Mouse (Mus musculus) myocyte (in vitro differentiated cells): ENCODE data around the gene Nup93.
A peak's percentile ranks its signal among the peaks of the same experiment; 100 is the strongest.

Experiments used
- CEBPB ChIP-seq: IDR thresholded peaks from 2 replicates; pipeline ENCODE4 v1.6.1; 2011; ENCODE audit warnings: mild to moderate bottlenecking, moderate library complexity; ENCODE audit not compliant: poor library complexity, insufficient read depth, severe bottlenecking
- E2F4 ChIP-seq: IDR thresholded peaks from one replicate; pipeline ENCODE4 v1.6.1; 2011; ENCODE audit warnings: mild to moderate bottlenecking, control low read depth, moderate library complexity; ENCODE audit not compliant: insufficient read depth
- MAX ChIP-seq: IDR thresholded peaks from one replicate; pipeline ENCODE4 v1.6.1; 2011; ENCODE audit warnings: low read depth, mild to moderate bottlenecking, control low read depth
- MYOD1 ChIP-seq, 3 experiments: IDR thresholded peaks; one replicate each; pipeline ENCODE4 v1.6.1; 2011; ENCODE audit warnings: control low read depth in 2 of 3, low read depth in 2 of 3, mild to moderate bottlenecking in 2 of 3, moderate library complexity in 1 of 3; ENCODE audit not compliant: insufficient read length in 2 of 3, control insufficient read depth in 1 of 3
- MYOG ChIP-seq, 3 experiments: IDR thresholded peaks; one replicate each; pipeline ENCODE4 v1.6.1; 2011; ENCODE audit warnings: control low read depth in 2 of 3, low read depth in 2 of 3, mild to moderate bottlenecking in 2 of 3; ENCODE audit not compliant: insufficient read length in 2 of 3, control insufficient read depth in 1 of 3, insufficient read depth in 1 of 3
- POLR2A ChIP-seq: IDR thresholded peaks from one replicate; pipeline ENCODE4 v1.6.1; 2011; ENCODE audit warnings: low read depth, mild to moderate bottlenecking, control low read depth, moderate library complexity; ENCODE audit not compliant: insufficient read length
- REST ChIP-seq: IDR thresholded peaks from one replicate; pipeline ENCODE4 v1.6.1; 2011; ENCODE audit warnings: mild to moderate bottlenecking, control low read depth, moderate library complexity; ENCODE audit not compliant: insufficient read depth, insufficient read length
- TCF12 ChIP-seq: IDR thresholded peaks from one replicate; pipeline ENCODE4 v1.6.1; 2011; ENCODE audit warnings: mild to moderate bottlenecking, control low read depth; ENCODE audit not compliant: poor library complexity, insufficient read depth, severe bottlenecking
- TCF3 ChIP-seq: IDR thresholded peaks from one replicate; pipeline ENCODE4 v1.6.1; 2011; ENCODE audit warnings: low read depth, control low read depth; ENCODE audit not compliant: insufficient read length
- USF1 ChIP-seq: IDR thresholded peaks from one replicate; pipeline ENCODE4 v1.6.1; 2011; ENCODE audit warnings: low read depth, mild to moderate bottlenecking, control low read depth, moderate library complexity

GRCm38 (mm10) chr8:94357220-94357619 is 142.9 kb downstream of the Nup93 start:
- no peak for TF ChIP-seq MAX
- TF ChIP-seq E2F4, result no peak
- no peak for TF ChIP-seq REST
- TF ChIP-seq CEBPB, result no peak
- TF ChIP-seq POLR2A, result no peak
- TF ChIP-seq USF1, result no peak
- TF ChIP-seq TCF12, result no peak
- no peak for TF ChIP-seq MYOG (IDR thresholded peaks at IDR 0.05; ENCODE audit: control insufficient read depth in 1 of 3, insufficient read depth in 1 of 3, insufficient read length in 2 of 3, low read depth in 2 of 3)
- no peak for TF ChIP-seq TCF3
- peak in 1 of 3 experiments; percentile 41 for TF ChIP-seq MYOD1 (IDR thresholded peaks at IDR 0.05; ENCODE audit: control insufficient read depth in 1 of 3, insufficient read length in 2 of 3, low read depth in 2 of 3)
